Mouse (Mus musculus) heart, embryonic 10.5 days (tissue): Measurements from ENCODE around the gene Tax1bp1. TPM values are rescaled to one million over a fixed set of nuclear protein-coding genes. Genes with fewer than 3 reads are reported as not detected.

Source experiments
- DNase-seq: peaks from one replicate; pipeline ENCODE4 v3.0.0-alpha.2; 2017; ENCODE audit warnings: low spot score
- H3K27ac ChIP-seq: fragments of 300-500 bp; sonication (generic); 2 replicates; pipeline ENCODE4 v1.5.1; 2016; ENCODE audit warnings: mild to moderate bottlenecking
- H3K27me3 ChIP-seq: fragments of 300-500 bp; sonication (generic); 2 replicates; pipeline ENCODE4 v1.6.1; 2016; ENCODE audit warnings: mild to moderate bottlenecking; ENCODE audit not compliant: poor library complexity, insufficient read depth, severe bottlenecking
- H3K36me3 ChIP-seq: fragments of 300-500 bp; sonication (generic); 2 replicates; pipeline ENCODE4 v1.6.1; 2016; ENCODE audit warnings: mild to moderate bottlenecking, moderate library complexity
- H3K4me1 ChIP-seq: fragments of 300-500 bp; sonication (generic); 2 replicates; pipeline ENCODE4 v1.6.1; 2016; ENCODE audit warnings: mild to moderate bottlenecking
- H3K4me3 ChIP-seq: fragments of 300-500 bp; sonication (generic); 2 replicates; pipeline ENCODE4 v1.5.1; 2016; ENCODE audit warnings: mild to moderate bottlenecking, moderate library complexity
- H3K9me3 ChIP-seq: fragments of 300-500 bp; sonication (generic); 2 replicates; pipeline ENCODE4 v1.6.1; 2016; ENCODE audit warnings: mild to moderate bottlenecking, moderate library complexity
- WGBS: fragments of 180-500 bp; shearing (Covaris S2); methylation state at CpG from one replicate; pipeline ENCODE4 v1.1.7; 2016; 5-methylcytosine and 5-hydroxymethylcytosine counted together
- polyA plus RNA-seq: library from polyadenylated mRNA; unstranded; fragments of >200 nt; fragmentation: Nextera tagmentation; extraction: Ambion mirVana; gene quantifications from 2 replicates; pipeline ENCODE4 v1.2.1, GENCODE M21; 2016

Tax1bp1 gene
- polyA plus RNA-seq, 1 experiment from 2014 or later = 97.1 TPM

GRCm38 (mm10) chr6:52792455-52792854 lies 78.9 kb downstream of the Tax1bp1 start:
- 67% methylated on average over 3 of the region's 3 CpGs for WGBS
- Histone ChIP-seq H3K27ac (peak overlapping the region; percentile 31), H3K4me3 (no peak overlapping the region), H3K9me3 (no peaks in the 10 kb centered on the region), H3K27me3 (no peaks in the 10 kb centered on the region), H3K4me1 (peaks cover 44% of the 10 kb centered on the region), H3K36me3 (no peaks in the 10 kb centered on the region)
- DNase-seq = no peak

- H3K4me1 ChIP-seq = peaks cover 42% of the 10 kb centered on the region
- H3K9me3 ChIP-seq = no peaks in the 10 kb centered on the region
- H3K27ac ChIP-seq = peak overlapping the region; percentile 74
- H3K27me3 ChIP-seq = no peaks in the 10 kb centered on the region
- WGBS = 66% methylated on average over 16 of the region's 16 CpGs
- no peaks in the 10 kb centered on the region for H3K36me3 ChIP-seq
- DNase-seq = no peak
- H3K4me3 ChIP-seq = no peak overlapping the region
Measured at GRCm38 (mm10) chr6:52795029-52795841, 81.7 kb downstream of the Tax1bp1 start.

GRCm38 (mm10) chr6:52796035-52796598 lies 82.6 kb downstream of the Tax1bp1 start:
- H3K27me3 ChIP-seq = no peaks in the 10 kb centered on the region
- WGBS = 54% methylated on average over 9 of the region's 9 CpGs
- no peaks in the 10 kb centered on the region for H3K9me3 ChIP-seq
- peak overlapping the region; percentile 74 for H3K27ac ChIP-seq
- H3K4me1 ChIP-seq = peaks cover 34% of the 10 kb centered on the region
- H3K4me3 ChIP-seq = no peak overlapping the region
- no peaks in the 10 kb centered on the region for H3K36me3 ChIP-seq
- DNase-seq = no peak

GRCm38 (mm10) chr6:52796691-52797090 lies 83.2 kb downstream of the Tax1bp1 start:
- 53% methylated on average over 1 of the region's 1 CpGs for WGBS

GRCm38 (mm10) chr6:52797252-52797800 lies 83.8 kb downstream of the Tax1bp1 start:
- H3K4me1 ChIP-seq = peaks cover 30% of the 10 kb centered on the region
- H3K27ac ChIP-seq = peak overlapping the region; percentile 52; the same call in 1 of the 2 replicates

More at GRCm38 (mm10) chr6:52796691-52797090, 83.2 kb downstream of the Tax1bp1 start:
- peaks cover 36% of the 10 kb centered on the region for H3K4me1 ChIP-seq
- no peaks in the 10 kb centered on the region for H3K27me3 ChIP-seq
- H3K9me3 ChIP-seq = no peaks in the 10 kb centered on the region
- no peak for DNase-seq
- H3K36me3 ChIP-seq = no peaks in the 10 kb centered on the region
- H3K4me3 ChIP-seq = no peak overlapping the region
- peak overlapping the region; percentile 52; the same call in 1 of the 2 replicates for H3K27ac ChIP-seq

GRCm38 (mm10) chr6:52802181-52802580 lies 88.7 kb downstream of the Tax1bp1 start:
- Histone ChIP-seq H3K27me3 (no peaks in the 10 kb centered on the region), H3K9me3 (no peaks in the 10 kb centered on the region), H3K27ac (no peak overlapping the region), H3K4me1 (peaks cover 15% of the 10 kb centered on the region), H3K4me3 (no peak overlapping the region), H3K36me3 (no peaks in the 10 kb centered on the region)
- WGBS = 68% methylated on average over 9 of the region's 9 CpGs
- DNase-seq = no peak

More at GRCm38 (mm10) chr6:52797252-52797800, 83.8 kb downstream of the Tax1bp1 start:
- 45% methylated on average over 6 of the region's 6 CpGs for WGBS
- no peaks in the 10 kb centered on the region for H3K27me3 ChIP-seq
- DNase-seq = no peak
- no peak overlapping the region for H3K4me3 ChIP-seq
- H3K36me3 ChIP-seq = no peaks in the 10 kb centered on the region
- H3K9me3 ChIP-seq = no peaks in the 10 kb centered on the region

- Histone ChIP-seq H3K27ac (no peak overlapping the region), H3K27me3 (no peaks in the 10 kb centered on the region), H3K36me3 (no peaks in the 10 kb centered on the region), H3K4me3 (no peak overlapping the region), H3K4me1 (peaks cover 5% of the 10 kb centered on the region; the same call in 1 of the 2 replicates), H3K9me3 (no peaks in the 10 kb centered on the region)
- 97% methylated on average over 3 of the region's 3 CpGs for WGBS
- DNase-seq = no peak
Measured at GRCm38 (mm10) chr6:52805237-52805856, 91.8 kb downstream of the Tax1bp1 start.

Other genes with a start within 250 kb of the Tax1bp1 start
- gene Hibadh, start 73.3 kb upstream of the Tax1bp1 start, polyA plus RNA-seq = 121 and 135 TPM in 2 replicates